Mouse (Mus musculus): ENCODE results near the gene Pafah1b3.

The Pafah1b3 gene

GRCm38 (mm10) chr7:25305481-25305880 is 7.7 kb upstream of the Pafah1b3 start:
- no peak for DNase-seq

- no peak for DNase-seq
Measured at GRCm38 (mm10) chr7:25303685-25304006, 5.9 kb upstream of the Pafah1b3 start.

- DNase-seq, result no peak
Measured at GRCm38 (mm10) chr7:25303003-25303684, 5.4 kb upstream of the Pafah1b3 start.

- DNase-seq, result no peak
Measured at GRCm38 (mm10) chr7:25301063-25301462, 3.3 kb upstream of the Pafah1b3 start, which contains the start of gene Prr19. Prr19 (plus strand) TSS chr7:25301411.

GRCm38 (mm10) chr7:25296945-25297453 is 787 bp downstream of the Pafah1b3 start:
- no peak for DNase-seq

- DNase-seq, result no peak
Measured at GRCm38 (mm10) chr7:25294960-25295722, 2.6 kb downstream of the Pafah1b3 start.

- no peak for DNase-seq
Measured at GRCm38 (mm10) chr7:25294495-25294894, 3.3 kb downstream of the Pafah1b3 start.

GRCm38 (mm10) chr7:25293191-25293739 is 4.5 kb downstream of the Pafah1b3 start:
- no peak for DNase-seq

GRCm38 (mm10) chr7:25292107-25292506 is 5.7 kb downstream of the Pafah1b3 start:
- DNase-seq, result no peak

GRCm38 (mm10) chr7:25290911-25291310 is 6.9 kb downstream of the Pafah1b3 start:
- DNase-seq, result peak; percentile 50 to 65

GRCm38 (mm10) chr7:25290463-25290862 is 7.3 kb downstream of the Pafah1b3 start:
- no peak for DNase-seq

- DNase-seq, result no peak
Measured at GRCm38 (mm10) chr7:25289925-25290324, 7.9 kb downstream of the Pafah1b3 start.

- DNase-seq, result no peak
Measured at GRCm38 (mm10) chr7:25288721-25289120, 9.1 kb downstream of the Pafah1b3 start.

- no peak for DNase-seq
Measured at GRCm38 (mm10) chr7:25288011-25288410, 9.8 kb downstream of the Pafah1b3 start.

- no peak for DNase-seq
Measured at GRCm38 (mm10) chr7:25286989-25287388, 10.8 kb downstream of the Pafah1b3 start.

- DNase-seq, result no peak
Measured at GRCm38 (mm10) chr7:25285511-25286238, 12.1 kb downstream of the Pafah1b3 start.

GRCm38 (mm10) chr7:25284766-25285165 is 13.0 kb downstream of the Pafah1b3 start:
- DNase-seq, result no peak

- DNase-seq, result no peak
Measured at GRCm38 (mm10) chr7:25284171-25284570, 13.6 kb downstream of the Pafah1b3 start.

GRCm38 (mm10) chr7:25283637-25284036 is 14.1 kb downstream of the Pafah1b3 start:
- DNase-seq, result no peak

- DNase-seq, result peak in 1 of 2 experiments; percentile 57
Measured at GRCm38 (mm10) chr7:25282731-25283211, 15.0 kb downstream of the Pafah1b3 start.

GRCm38 (mm10) chr7:25281734-25282601 is 15.8 kb downstream of the Pafah1b3 start:
- peak; percentile 96 to 98 for DNase-seq

Data from cerebellum, postnatal 36 days (tissue).